Mouse (Mus musculus): Measurements from ENCODE around the gene Kcnq1. TPM values are rescaled to one million over a fixed set of nuclear protein-coding genes. Genes with fewer than 3 reads are reported as not detected.

Gene Kcnq1
- polyA plus RNA-seq, 1 experiment from 2014 or later: 2.1 TPM

- no peak overlapping the region for H3K27ac ChIP-seq (ENCODE audit: low read depth, low read length)
- 69% methylated on average over 11 of the region's 11 CpGs for WGBS
- ATAC-seq (no peak), DNase-seq (ENCODE audit: low spot score) (no peak)
- no peak overlapping the region for H3K4me2 ChIP-seq (ENCODE audit: low read length)
- H3K9ac ChIP-seq (ENCODE audit: low read length): no peak overlapping the region
- no peaks in the 10 kb centered on the region for H3K9me3 ChIP-seq (replicated peaks; ENCODE audit: control insufficient read depth, low read length)
- no peak overlapping the region for H3K4me3 ChIP-seq (ENCODE audit: low read depth, low read length)
- peaks cover 38% of the 10 kb centered on the region for H3K27me3 ChIP-seq (replicated peaks; ENCODE audit: control insufficient read depth, insufficient read depth, low read length)
- H3K36me3 ChIP-seq (ENCODE audit: control insufficient read depth, insufficient read depth, low read length): no peaks in the 10 kb centered on the region
- no peaks in the 10 kb centered on the region for H3K4me1 ChIP-seq (ENCODE audit: control insufficient read depth, insufficient read depth, low read length)
Measured at GRCm38 (mm10) chr7:143105258-143105897, 784 bp upstream of the Kcnq1 start.

GRCm38 (mm10) chr7:143106672-143107465, 707 bp downstream of the Kcnq1 start:
- ATAC-seq (no peak), DNase-seq (ENCODE audit: low spot score) (no peak)
- Histone ChIP-seq H3K9me3 (replicated peaks; ENCODE audit: control insufficient read depth, low read length) (no peaks in the 10 kb centered on the region), H3K4me2 (ENCODE audit: low read length) (peak overlapping the region; percentile 44), H3K27me3 (replicated peaks; ENCODE audit: control insufficient read depth, insufficient read depth, low read length) (peaks cover 38% of the 10 kb centered on the region), H3K27ac (ENCODE audit: low read depth, low read length) (no peak overlapping the region), H3K9ac (ENCODE audit: low read length) (no peak overlapping the region), H3K4me3 (ENCODE audit: low read depth, low read length) (peak overlapping the region; percentile 11; the same call in 1 of the 2 replicates), H3K4me1 (ENCODE audit: control insufficient read depth, insufficient read depth, low read length) (no peaks in the 10 kb centered on the region), H3K36me3 (ENCODE audit: control insufficient read depth, insufficient read depth, low read length) (no peaks in the 10 kb centered on the region)
- WGBS: 6% methylated on average over 51 of the region's 57 CpGs

- no peaks in the 10 kb centered on the region for H3K4me1 ChIP-seq (ENCODE audit: control insufficient read depth, insufficient read depth, low read length)
- no peak for ATAC-seq
- H3K9me3 ChIP-seq (replicated peaks; ENCODE audit: control insufficient read depth, low read length): no peaks in the 10 kb centered on the region
- DNase-seq (ENCODE audit: low spot score): no peak
- H3K36me3 ChIP-seq (ENCODE audit: control insufficient read depth, insufficient read depth, low read length): no peaks in the 10 kb centered on the region
- H3K4me3 ChIP-seq (ENCODE audit: low read depth, low read length): no peak overlapping the region
- no peak overlapping the region for H3K27ac ChIP-seq (ENCODE audit: low read depth, low read length)
- no peak overlapping the region for H3K9ac ChIP-seq (ENCODE audit: low read length)
- 48% methylated on average over 5 of the region's 5 CpGs for WGBS
- H3K4me2 ChIP-seq (ENCODE audit: low read length): no peak overlapping the region
- peaks cover 38% of the 10 kb centered on the region for H3K27me3 ChIP-seq (replicated peaks; ENCODE audit: control insufficient read depth, insufficient read depth, low read length)
Measured at GRCm38 (mm10) chr7:143108200-143108599, 2.0 kb downstream of the Kcnq1 start.

GRCm38 (mm10) chr7:143108996-143109660, 3.0 kb downstream of the Kcnq1 start:
- WGBS: 24% methylated on average over 3 of the region's 3 CpGs
- peaks cover 38% of the 10 kb centered on the region for H3K27me3 ChIP-seq (replicated peaks; ENCODE audit: control insufficient read depth, insufficient read depth, low read length)
- no peaks in the 10 kb centered on the region for H3K36me3 ChIP-seq (ENCODE audit: control insufficient read depth, insufficient read depth, low read length)
- no peak for ATAC-seq
- H3K9ac ChIP-seq (ENCODE audit: low read length): no peak overlapping the region
- no peaks in the 10 kb centered on the region; the same call in 1 of the 2 replicates for H3K9me3 ChIP-seq (replicated peaks; ENCODE audit: control insufficient read depth, low read length)
- no peak overlapping the region for H3K4me3 ChIP-seq (ENCODE audit: low read depth, low read length)
- H3K4me1 ChIP-seq (ENCODE audit: control insufficient read depth, insufficient read depth, low read length): no peaks in the 10 kb centered on the region
- no peak overlapping the region for H3K27ac ChIP-seq (ENCODE audit: low read depth, low read length)
- no peak for DNase-seq (ENCODE audit: low spot score)
- H3K4me2 ChIP-seq (ENCODE audit: low read length): no peak overlapping the region

- WGBS: 67% methylated on average over 3 of the region's 3 CpGs
- no peak for DNase-seq (ENCODE audit: low spot score)
- no peak for ATAC-seq
- peaks cover 38% of the 10 kb centered on the region for H3K27me3 ChIP-seq (replicated peaks; ENCODE audit: control insufficient read depth, insufficient read depth, low read length)
- no peak overlapping the region for H3K27ac ChIP-seq (ENCODE audit: low read depth, low read length)
- H3K4me2 ChIP-seq (ENCODE audit: low read length): no peak overlapping the region
- H3K9ac ChIP-seq (ENCODE audit: low read length): no peak overlapping the region
- H3K9me3 ChIP-seq (replicated peaks; ENCODE audit: control insufficient read depth, low read length): no peaks in the 10 kb centered on the region; the same call in 1 of the 2 replicates
- no peak overlapping the region for H3K4me3 ChIP-seq (ENCODE audit: low read depth, low read length)
- H3K36me3 ChIP-seq (ENCODE audit: control insufficient read depth, insufficient read depth, low read length): no peaks in the 10 kb centered on the region
- no peaks in the 10 kb centered on the region for H3K4me1 ChIP-seq (ENCODE audit: control insufficient read depth, insufficient read depth, low read length)
Measured at GRCm38 (mm10) chr7:143109696-143110095, 3.5 kb downstream of the Kcnq1 start.

- no peak for ATAC-seq
- H3K27me3 ChIP-seq (replicated peaks; ENCODE audit: control insufficient read depth, insufficient read depth, low read length): peaks cover 31% of the 10 kb centered on the region
- DNase-seq (ENCODE audit: low spot score): no peak
- no peak overlapping the region for H3K27ac ChIP-seq (ENCODE audit: low read depth, low read length)
- H3K36me3 ChIP-seq (ENCODE audit: control insufficient read depth, insufficient read depth, low read length): no peaks in the 10 kb centered on the region
- H3K9me3 ChIP-seq (replicated peaks; ENCODE audit: control insufficient read depth, low read length): no peaks in the 10 kb centered on the region; the same call in 1 of the 2 replicates
- no peak overlapping the region for H3K4me2 ChIP-seq (ENCODE audit: low read length)
- H3K4me1 ChIP-seq (ENCODE audit: control insufficient read depth, insufficient read depth, low read length): no peaks in the 10 kb centered on the region
- 82% methylated on average over 1 of the region's 1 CpGs for WGBS
- no peak overlapping the region for H3K9ac ChIP-seq (ENCODE audit: low read length)
- no peak overlapping the region for H3K4me3 ChIP-seq (ENCODE audit: low read depth, low read length)
Measured at GRCm38 (mm10) chr7:143110803-143111202, 4.6 kb downstream of the Kcnq1 start.

GRCm38 (mm10) chr7:143111719-143112118, 5.6 kb downstream of the Kcnq1 start:
- Histone ChIP-seq H3K27me3 (replicated peaks; ENCODE audit: control insufficient read depth, insufficient read depth, low read length) (peaks cover 23% of the 10 kb centered on the region), H3K36me3 (ENCODE audit: control insufficient read depth, insufficient read depth, low read length) (no peaks in the 10 kb centered on the region), H3K9ac (ENCODE audit: low read length) (no peak overlapping the region), H3K27ac (ENCODE audit: low read depth, low read length) (no peak overlapping the region), H3K4me2 (ENCODE audit: low read length) (no peak overlapping the region), H3K4me1 (ENCODE audit: control insufficient read depth, insufficient read depth, low read length) (no peaks in the 10 kb centered on the region), H3K4me3 (ENCODE audit: low read depth, low read length) (no peak overlapping the region), H3K9me3 (replicated peaks; ENCODE audit: control insufficient read depth, low read length) (no peaks in the 10 kb centered on the region; the same call in 1 of the 2 replicates)
- ATAC-seq: no peak
- 67% methylated on average over 4 of the region's 4 CpGs for WGBS
- DNase-seq (ENCODE audit: low spot score): no peak

- H3K9me3 ChIP-seq (replicated peaks; ENCODE audit: control insufficient read depth, low read length): no peaks in the 10 kb centered on the region; the same call in 1 of the 2 replicates
- WGBS: 47% methylated on average over 1 of the region's 1 CpGs
- ATAC-seq: no peak
Measured at GRCm38 (mm10) chr7:143112395-143112794, 6.2 kb downstream of the Kcnq1 start.

More at GRCm38 (mm10) chr7:143112395-143112794, 6.2 kb downstream of the Kcnq1 start:
- no peak for DNase-seq (ENCODE audit: low spot score)
- no peak overlapping the region for H3K4me3 ChIP-seq (ENCODE audit: low read depth, low read length)
- no peaks in the 10 kb centered on the region for H3K36me3 ChIP-seq (ENCODE audit: control insufficient read depth, insufficient read depth, low read length)
- no peak overlapping the region for H3K9ac ChIP-seq (ENCODE audit: low read length)
- H3K27me3 ChIP-seq (replicated peaks; ENCODE audit: control insufficient read depth, insufficient read depth, low read length): peaks cover 17% of the 10 kb centered on the region
- H3K4me2 ChIP-seq (ENCODE audit: low read length): no peak overlapping the region
- no peak overlapping the region for H3K27ac ChIP-seq (ENCODE audit: low read depth, low read length)
- H3K4me1 ChIP-seq (ENCODE audit: control insufficient read depth, insufficient read depth, low read length): no peaks in the 10 kb centered on the region

Data from forebrain, embryonic 14.5 days (tissue).